Mouse (Mus musculus): Measurements from ENCODE around the gene Smyd1.

GRCm38 (mm10) chr6:71248420-71248819 is 73.6 kb downstream of the Smyd1 start:
- no peak for TF ChIP-seq SIN3A (IDR thresholded peaks at IDR 0.05; ENCODE audit: low read length)
- TF ChIP-seq EP300 (IDR thresholded peaks at IDR 0.05; ENCODE audit: low read length), result no peak
- TF ChIP-seq GABPA (IDR thresholded peaks at IDR 0.05; ENCODE audit: insufficient replicate concordance, low read depth, low read length), result no peak
